Mouse (Mus musculus) left cerebral cortex, adult 2 months (tissue): ENCODE measurements around the gene Mthfr. TPM values are rescaled to one million over a fixed set of nuclear protein-coding genes. Genes with fewer than 3 reads are reported as not detected.
A peak's percentile ranks its signal among the peaks of the same experiment; 100 is the strongest.
"Not testable (repeated sequence)": the region's sequence is repeated elsewhere in the genome, so short reads cannot be mapped to it uniquely, and the experiment has no call there.

Experiments used
- DNase-seq, 2 experiments: peaks; one replicate each; pipeline ENCODE4 v3.0.0; 2021 to 2022; ENCODE audit warnings: low spot score in 2 of 2, mixed read lengths in 1 of 2; ENCODE audit errors: extremely low spot score in 1 of 2
- H3K27ac ChIP-seq: fragments of 200-600 bp; 2 replicates; pipeline ENCODE4 v1.8.1; 2022
- H3K4me3 ChIP-seq: fragments of 200-600 bp; 2 replicates; pipeline ENCODE4 v1.8.1; 2022
- CTCF ChIP-seq: fragments of 200-600 bp; IDR thresholded peaks from 2 replicates; pipeline ENCODE4 v1.8.1; 2022; ENCODE audit warnings: antibody characterized with exemption, mild to moderate bottlenecking, moderate library complexity
- intact Hi-C: fragments of 180-260 bp; cut with DNase I; formaldehyde crosslinking; loops from one replicate; pipeline ENCODE4 v1.15.1; 2025
- total RNA-seq, 2 experiments: library from RNA; stranded (reverse); gene quantifications; 2 replicates each; pipeline ENCODE4 v1.2.3; 2021

Gene Mthfr
- total RNA-seq, 2 experiments from 2014 or later: 30.7 to 32.0 TPM

DNA sequence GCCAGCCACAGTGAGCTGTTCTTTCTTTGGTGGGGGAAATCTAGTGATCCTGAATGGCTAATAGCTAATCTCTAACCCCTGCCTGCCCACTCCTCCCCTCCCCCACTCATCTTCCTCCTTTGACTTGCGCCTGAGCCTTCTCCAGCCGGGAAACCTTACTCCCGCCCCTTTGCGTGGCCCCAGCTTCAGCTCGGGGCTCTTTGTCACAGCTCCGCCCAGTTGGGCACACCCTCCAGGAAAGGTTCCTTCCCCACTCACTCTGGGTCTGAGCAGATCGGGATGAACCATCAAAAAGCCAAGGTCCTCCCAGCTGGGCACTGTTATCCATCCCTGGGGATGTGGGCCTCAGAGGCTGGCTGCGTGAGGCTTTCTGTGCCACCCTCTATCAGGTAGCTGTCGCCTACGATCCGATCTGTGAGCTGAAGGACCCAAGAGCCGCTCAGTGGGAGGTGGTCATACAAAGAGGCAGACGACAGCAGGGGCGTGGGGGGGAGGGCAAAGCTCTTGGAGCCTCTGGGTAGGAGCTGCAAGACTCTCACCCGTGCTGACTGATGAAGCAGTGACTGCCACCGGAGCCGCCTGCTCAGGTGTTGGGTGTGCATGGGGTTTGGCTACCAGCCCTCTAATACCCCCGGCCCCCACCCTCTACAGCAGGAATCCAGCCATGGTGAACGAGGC, 2.2 kb downstream of the Mthfr start:
- DNase-seq: peak; percentile 48 to 56
- H3K27ac ChIP-seq: peak overlapping the region; percentile 87
- H3K4me3 ChIP-seq: peak overlapping the region; percentile 92
- intact Hi-C loops: no loop called here
- no peak for TF ChIP-seq CTCF

DNA sequence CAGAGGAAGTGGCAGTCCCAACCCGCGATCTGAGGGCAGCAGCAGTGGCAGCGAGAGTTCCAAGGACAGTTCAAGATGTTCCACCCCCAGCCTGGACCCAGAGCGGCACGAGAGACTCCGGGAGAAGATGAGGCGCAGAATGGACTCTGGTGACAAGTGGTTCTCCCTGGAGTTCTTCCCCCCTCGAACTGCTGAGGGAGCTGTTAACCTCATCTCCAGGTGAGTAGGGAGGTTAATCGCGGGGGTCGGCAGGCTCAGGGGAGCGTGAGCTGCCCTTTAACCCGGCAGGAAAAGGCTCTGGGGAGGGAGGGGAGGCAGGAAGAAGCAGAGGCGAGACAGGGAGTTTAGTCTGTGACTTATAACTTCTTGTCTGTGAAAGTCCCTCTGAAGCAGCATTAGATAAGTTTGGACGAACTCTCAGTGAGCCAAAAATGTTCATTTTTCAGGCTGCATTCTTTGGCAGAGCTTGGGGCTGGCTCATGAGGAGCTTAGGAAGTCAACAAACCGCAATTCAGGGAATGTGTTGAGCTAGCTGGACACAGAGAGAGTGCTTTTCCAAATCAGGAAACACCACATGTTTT, 2.8 kb downstream of the Mthfr start:
- no peak for DNase-seq
- Histone ChIP-seq H3K4me3 (peak overlapping the region; percentile 92), H3K27ac (peak overlapping the region; percentile 87)
- intact Hi-C loops: no loop called here
- TF ChIP-seq CTCF: no peak

- H3K4me3 ChIP-seq, DNase-seq, intact Hi-C loops: not testable (repeated sequence)
- H3K27ac ChIP-seq: peak overlapping the region; percentile 87
These were observed 4.5 kb downstream of the Mthfr start for GRCm38 (mm10) chr4:148043327-148043726.

- DNase-seq: no peak
- H3K4me3 ChIP-seq: no peak overlapping the region
- intact Hi-C loops: no loop called here
- no peak for TF ChIP-seq CTCF
- no peak overlapping the region for H3K27ac ChIP-seq
These were observed 5.2 kb downstream of the Mthfr start for GRCm38 (mm10) chr4:148044113-148044512.

- TF ChIP-seq CTCF: no peak
- intact Hi-C loops: no loop called here
- Histone ChIP-seq H3K4me3 (no peak overlapping the region), H3K27ac (no peak overlapping the region)
- DNase-seq: no peak
These were observed 7.7 kb downstream of the Mthfr start for GRCm38 (mm10) chr4:148046450-148047031.

GRCm38 (mm10) chr4:148050396-148050914, 11.6 kb downstream of the Mthfr start:
- H3K27ac ChIP-seq, H3K4me3 ChIP-seq, intact Hi-C loops, DNase-seq: not testable (repeated sequence)

- no peak for DNase-seq
- Histone ChIP-seq H3K4me3 (no peak overlapping the region), H3K27ac (no peak overlapping the region)
These were observed 12.3 kb downstream of the Mthfr start for GRCm38 (mm10) chr4:148051046-148051776.

GRCm38 (mm10) chr4:148051886-148052285, 13.0 kb downstream of the Mthfr start:
- no peak for TF ChIP-seq CTCF
- intact Hi-C loops: no loop called here
- H3K27ac ChIP-seq: no peak overlapping the region; the same call in 1 of the 2 replicates
- no peak for DNase-seq
- H3K4me3 ChIP-seq: no peak overlapping the region

More at GRCm38 (mm10) chr4:148051046-148051776, 12.3 kb downstream of the Mthfr start:
- intact Hi-C loops: no loop called here
- no peak for TF ChIP-seq CTCF

DNA sequence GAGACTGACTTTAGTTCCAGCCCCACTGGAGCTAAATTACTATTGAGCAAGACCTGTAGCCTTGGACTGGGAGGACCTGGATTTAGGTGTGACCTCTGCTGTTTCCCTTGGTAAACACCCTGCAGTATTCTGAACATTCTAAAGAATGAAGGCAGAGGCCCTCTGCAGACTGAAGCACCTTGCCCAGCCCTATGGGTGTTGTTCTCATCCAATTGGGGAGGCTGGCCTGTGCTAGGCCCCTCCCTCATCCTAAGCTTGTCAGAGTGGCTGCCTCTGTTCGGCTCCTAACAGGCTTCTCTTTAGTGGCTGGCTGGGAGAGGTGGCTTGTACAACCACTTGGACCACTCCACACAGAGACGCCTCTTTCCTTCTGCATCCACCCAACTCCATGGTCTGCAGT, 14.1 kb downstream of the Mthfr start:
- intact Hi-C loops: loop anchor here (1.0 kb wide), 1 partner anchor 14 kb away; the partner anchor contains the start of gene Mthfr
- TF ChIP-seq CTCF: no peak
- Histone ChIP-seq H3K4me3 (no peak overlapping the region), H3K27ac (peak overlapping the region; percentile 85)
- DNase-seq: no peak

- intact Hi-C loops: loop anchor here (1.0 kb wide), 1 partner anchor 14 kb away; the partner anchor contains the start of gene Mthfr
- Histone ChIP-seq H3K27ac (peak overlapping the region; percentile 85), H3K4me3 (no peak overlapping the region)
- DNase-seq: peak; percentile 42 to 77
- TF ChIP-seq CTCF: no peak
These were observed 14.6 kb downstream of the Mthfr start for GRCm38 (mm10) chr4:148053417-148053920.

- intact Hi-C loops: no loop called here
- no peak for DNase-seq
- H3K4me3 ChIP-seq: no peak overlapping the region
- TF ChIP-seq CTCF: no peak
- H3K27ac ChIP-seq: 0 out of 2 replicates have a peak overlapping the region, but pooled peaks have one; percentile 3
These were observed 16.3 kb downstream of the Mthfr start for GRCm38 (mm10) chr4:148054961-148055695.
